Mouse (Mus musculus): ENCODE measurements around the gene Plxna2.
A peak's percentile ranks its signal among the peaks of the same experiment; 100 is the strongest.

Plxna2 gene

GRCm38 (mm10) chr1:194660426-194661119 is 42.6 kb downstream of the Plxna2 start:
- no peak for DNase-seq (ENCODE audit: low read depth, low spot score)

GRCm38 (mm10) chr1:194663021-194663420 is 45.0 kb downstream of the Plxna2 start:
- no peak for DNase-seq (ENCODE audit: low read depth, low spot score)

- DNase-seq (ENCODE audit: low read depth, low spot score): no peak
Measured at GRCm38 (mm10) chr1:194665715-194666114, 47.7 kb downstream of the Plxna2 start.

- DNase-seq (ENCODE audit: low read depth, low spot score): no peak
Measured at GRCm38 (mm10) chr1:194671783-194672524, 53.9 kb downstream of the Plxna2 start.

DNA sequence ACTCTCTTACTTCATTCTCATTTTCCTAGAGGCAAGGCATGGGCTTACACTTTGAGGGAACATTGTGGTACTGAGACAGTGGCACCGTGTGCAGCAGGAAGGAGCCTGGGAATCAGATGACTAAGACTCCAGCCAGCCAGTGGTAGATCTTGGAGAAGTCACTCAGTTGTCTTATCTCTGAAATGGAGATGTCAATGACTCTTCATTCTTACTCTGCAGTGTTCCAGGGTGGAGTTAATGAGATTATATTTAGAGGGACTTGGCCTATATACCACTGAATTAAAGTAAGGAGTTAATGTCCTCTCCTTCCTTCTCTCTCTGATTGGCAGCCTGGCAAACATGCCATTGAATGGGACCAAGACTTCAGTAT is 54.5 kb downstream of the Plxna2 start:
- no peak for DNase-seq (ENCODE audit: low read depth, low spot score)

- DNase-seq (ENCODE audit: low read depth, low spot score): no peak
Measured at GRCm38 (mm10) chr1:194673229-194673628, 55.2 kb downstream of the Plxna2 start.

DNA sequence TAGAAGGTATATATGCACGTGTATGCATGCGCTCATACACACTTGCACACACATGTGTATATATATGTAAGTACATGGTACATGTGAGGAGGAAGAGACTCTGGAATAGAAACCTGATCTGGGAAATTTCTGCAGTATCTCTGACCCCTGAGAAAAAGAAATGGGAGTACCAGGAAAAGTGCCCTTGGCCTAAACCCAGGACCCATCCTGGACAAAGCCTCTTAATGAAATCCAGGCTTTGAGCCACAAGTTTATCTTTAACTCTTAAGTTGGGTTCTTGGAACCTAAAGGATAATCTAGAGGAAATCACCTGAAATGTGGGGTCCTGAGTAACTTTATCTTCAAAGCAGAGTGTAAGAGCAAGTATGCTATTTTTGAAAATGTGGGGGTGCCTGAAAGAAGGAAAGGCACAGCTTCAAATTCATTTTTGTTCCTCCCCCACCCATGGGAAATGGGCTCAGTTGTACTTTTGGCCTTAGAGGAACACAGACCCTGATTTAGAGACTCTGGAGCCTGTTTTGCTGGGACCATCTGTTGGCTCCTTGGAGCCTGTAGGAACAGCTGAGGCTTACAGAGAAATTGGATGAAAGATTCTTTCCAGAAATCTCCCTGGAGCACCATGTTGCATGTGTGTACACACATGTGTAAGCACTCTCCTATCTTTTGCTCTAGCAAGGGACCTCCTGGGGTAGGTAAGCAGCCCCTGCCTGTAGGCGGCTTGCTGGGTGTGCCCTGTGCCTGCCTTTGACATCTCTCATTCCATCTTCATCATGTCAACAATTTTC is 57.3 kb downstream of the Plxna2 start:
- DNase-seq (ENCODE audit: low read depth, low spot score): peak; percentile 20

- DNase-seq (ENCODE audit: low read depth, low spot score): peak; percentile 49
Measured at GRCm38 (mm10) chr1:194675891-194676200, 57.8 kb downstream of the Plxna2 start.

DNA sequence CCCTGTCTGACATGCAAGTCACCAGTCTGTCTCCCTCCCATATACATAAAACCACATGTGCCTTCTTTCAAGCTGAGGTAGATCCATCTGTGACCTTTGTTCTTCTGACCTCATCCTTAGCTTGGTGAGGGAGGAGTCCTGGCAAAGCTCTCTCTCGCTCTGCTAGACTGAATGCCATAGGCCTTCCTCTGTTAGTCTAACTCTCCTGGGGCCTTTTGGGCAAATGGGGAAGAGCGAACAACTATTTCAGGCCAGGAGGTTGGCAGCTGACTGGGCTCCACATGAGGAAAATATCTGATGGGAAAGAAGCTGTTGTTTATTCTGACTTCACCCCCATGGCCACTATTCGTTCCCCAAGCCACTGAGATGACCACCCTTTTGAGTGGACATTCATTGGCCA is 59.9 kb downstream of the Plxna2 start:
- no peak for DNase-seq (ENCODE audit: low read depth, low spot score)

DNA sequence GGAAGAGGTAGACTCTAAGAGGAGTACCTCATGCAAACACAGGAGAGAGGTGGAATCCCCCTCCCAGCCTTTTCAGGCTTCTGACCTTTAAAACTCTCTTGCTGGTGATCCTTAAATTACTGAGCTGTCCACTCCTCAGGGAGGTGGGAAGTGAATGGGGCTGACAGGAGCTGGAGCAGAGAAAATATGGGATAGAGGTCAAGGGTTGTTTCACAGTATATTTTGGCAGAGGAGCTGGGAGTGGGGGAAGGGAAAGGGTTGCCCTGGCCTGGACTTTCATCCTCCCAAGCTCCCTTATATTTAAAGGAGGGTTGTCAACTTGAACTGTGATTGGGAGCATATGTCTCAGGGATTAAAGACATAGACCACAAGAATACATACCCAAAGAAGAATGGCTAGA is 61.1 kb downstream of the Plxna2 start:
- DNase-seq (ENCODE audit: low read depth, low spot score): no peak

- DNase-seq (ENCODE audit: low read depth, low spot score): no peak
Measured at GRCm38 (mm10) chr1:194680136-194680535, 62.1 kb downstream of the Plxna2 start.

DNA sequence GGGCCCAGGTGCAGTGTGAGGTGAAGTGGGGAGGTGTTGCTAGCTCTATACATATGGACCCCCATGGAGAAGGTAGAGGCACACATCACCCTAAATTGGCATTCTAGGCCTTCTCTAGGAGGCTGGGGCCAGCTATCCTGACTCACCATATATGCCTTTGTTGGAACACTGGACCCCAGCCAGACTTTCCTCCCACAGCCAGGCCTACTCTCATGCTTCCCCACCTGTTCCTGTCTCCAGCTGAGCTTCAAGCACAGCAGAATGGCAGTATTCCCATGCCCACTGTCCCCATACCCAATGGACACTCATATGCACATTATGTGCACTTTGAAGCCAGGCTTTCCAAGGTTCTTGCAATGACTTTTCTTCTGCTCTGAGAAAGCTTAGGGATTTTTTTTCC is 64.0 kb downstream of the Plxna2 start:
- DNase-seq (ENCODE audit: low read depth, low spot score): no peak

DNA sequence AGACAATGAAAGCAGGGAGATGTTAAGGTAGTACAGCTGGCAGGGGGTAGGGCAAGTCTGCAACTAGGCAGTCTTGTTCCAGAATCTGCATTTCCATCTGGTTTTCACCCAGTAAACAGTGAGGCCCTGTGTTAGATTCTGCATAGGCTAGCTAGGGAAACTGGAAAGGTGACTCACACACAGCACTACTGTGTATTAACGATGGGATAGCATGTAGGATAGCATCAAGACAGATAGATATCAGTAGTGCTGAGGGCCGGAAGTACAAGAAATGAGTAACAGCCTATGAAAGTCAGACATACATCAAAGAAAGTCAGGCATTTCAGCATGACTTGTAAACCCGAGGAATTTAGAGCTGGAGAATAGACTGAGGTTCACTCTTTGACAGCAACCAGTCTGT is 65.1 kb downstream of the Plxna2 start:
- no peak for DNase-seq (ENCODE audit: low read depth, low spot score)

DNA sequence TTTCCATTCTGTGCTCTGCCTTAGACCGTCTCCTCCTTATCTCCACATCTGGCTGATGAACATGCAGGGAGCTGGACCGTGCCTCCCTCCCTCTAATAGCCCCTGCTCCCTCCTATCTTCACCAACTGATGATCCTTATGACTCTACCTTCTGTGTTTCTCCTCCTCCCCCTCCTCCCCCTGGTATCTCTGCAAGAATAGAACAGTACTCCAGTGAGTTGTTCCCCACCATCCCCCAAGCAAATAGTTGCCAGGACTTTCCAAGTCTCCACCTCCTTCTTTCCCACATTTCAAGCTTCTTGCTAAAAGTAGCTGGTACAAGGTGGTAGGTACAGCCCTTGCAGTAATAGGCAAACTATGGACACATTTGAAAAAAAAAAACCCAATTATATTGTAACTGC is 67.9 kb downstream of the Plxna2 start:
- DNase-seq (ENCODE audit: low read depth, low spot score): no peak

- no peak for DNase-seq (ENCODE audit: low read depth, low spot score)
Measured at GRCm38 (mm10) chr1:194687746-194688145, 69.7 kb downstream of the Plxna2 start.

- DNase-seq (ENCODE audit: low read depth, low spot score): no peak
Measured at GRCm38 (mm10) chr1:194688161-194688560, 70.1 kb downstream of the Plxna2 start.

- no peak for DNase-seq (ENCODE audit: low read depth, low spot score)
Measured at GRCm38 (mm10) chr1:194693063-194693462, 75.0 kb downstream of the Plxna2 start.

DNA sequence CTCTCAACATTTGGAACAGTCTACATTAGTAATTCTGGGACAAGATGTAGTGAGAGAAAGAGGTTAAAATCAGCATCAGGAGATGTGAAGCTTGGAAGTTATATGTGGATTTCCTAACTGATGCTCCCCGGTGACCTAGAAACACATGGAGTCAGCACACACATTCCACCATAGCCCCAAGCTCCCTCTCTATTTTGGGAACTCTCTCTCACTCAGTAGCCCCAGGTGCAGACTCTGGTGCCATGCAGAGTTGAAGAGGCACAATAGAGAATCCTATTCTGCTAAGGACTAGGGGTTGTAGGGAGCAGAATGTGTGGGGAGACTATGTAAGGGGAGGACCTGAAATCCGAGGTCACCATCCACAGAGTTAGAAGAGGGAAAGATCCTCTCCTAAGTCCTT is 75.5 kb downstream of the Plxna2 start:
- DNase-seq (ENCODE audit: low read depth, low spot score): no peak

- no peak for DNase-seq (ENCODE audit: low read depth, low spot score)
Measured at GRCm38 (mm10) chr1:194694805-194695204, 76.8 kb downstream of the Plxna2 start.

DNA sequence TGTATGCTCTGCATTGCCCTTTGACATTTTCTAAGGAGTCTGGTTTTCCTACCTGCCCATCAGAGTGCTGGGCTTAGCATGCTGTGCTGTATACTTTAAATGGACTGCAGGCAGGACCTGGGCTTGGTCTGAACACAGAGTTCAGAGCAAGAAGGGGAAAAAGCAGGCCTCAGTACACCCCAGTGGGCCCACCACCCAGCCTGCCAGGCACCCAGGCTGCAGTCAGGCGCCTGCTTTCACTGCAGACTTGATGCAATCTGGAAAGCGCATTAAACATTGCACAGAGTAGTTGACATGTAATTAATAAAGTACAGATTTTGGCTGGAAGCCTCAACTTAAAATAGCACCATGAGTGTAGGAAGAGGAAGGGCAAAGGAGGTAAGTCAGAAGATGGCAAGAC is 79.4 kb downstream of the Plxna2 start:
- no peak for DNase-seq (ENCODE audit: low read depth, low spot score)

- no peak for DNase-seq (ENCODE audit: low read depth, low spot score)
Measured at GRCm38 (mm10) chr1:194699321-194699720, 81.3 kb downstream of the Plxna2 start.

DNA sequence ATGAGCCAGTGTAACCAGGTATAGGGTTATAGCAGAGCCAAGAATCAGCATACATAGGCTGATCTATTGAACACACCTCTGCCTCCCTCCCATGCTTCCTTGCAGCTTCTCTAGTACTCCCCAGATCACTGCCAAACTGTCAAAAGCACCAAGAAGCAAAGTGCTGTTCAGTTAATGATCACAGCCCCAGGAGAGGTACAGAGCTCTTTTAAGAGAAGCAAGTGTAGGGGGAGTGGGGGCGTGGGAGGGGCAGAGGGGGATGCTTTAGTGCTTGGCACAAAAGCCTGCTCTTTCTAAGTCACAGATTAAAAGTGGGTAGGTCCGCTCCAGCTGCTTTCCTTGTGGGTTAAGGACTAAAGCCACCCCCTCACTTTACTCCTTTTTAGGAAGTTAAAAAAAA is 85.2 kb downstream of the Plxna2 start:
- DNase-seq (ENCODE audit: low read depth, low spot score): no peak
